Mouse (Mus musculus) lung, postnatal 10 days (tissue): Measurements from ENCODE around the gene Gria3.
A peak's percentile ranks its signal among the peaks of the same experiment; 100 is the strongest.

Source experiments
- DNase-seq: peaks from one replicate; pipeline ENCODE4 v3.0.0; 2021

The Gria3 gene

GRCm38 (mm10) chrX:41400058-41400904 lies at the start of gene Gria3:
Gene Gria3, plus strand, starts transcription at chrX:41400854.
- peak; percentile 2 for DNase-seq

GRCm38 (mm10) chrX:41387086-41387485 lies 13.6 kb upstream of the Gria3 start:
- DNase-seq = no peak

- DNase-seq = no peak
Observed at GRCm38 (mm10) chrX:41389079-41389478, 11.6 kb upstream of the Gria3 start.

GRCm38 (mm10) chrX:41398482-41398881 lies 2.2 kb upstream of the Gria3 start:
- no peak for DNase-seq

- DNase-seq = peak; percentile 10
Observed at GRCm38 (mm10) chrX:41401186-41401585, 532 bp downstream of the Gria3 start.

GRCm38 (mm10) chrX:41401590-41402240 lies 1.1 kb downstream of the Gria3 start:
- DNase-seq = peak; percentile 1

- DNase-seq = no peak
Observed at GRCm38 (mm10) chrX:41402656-41403055, 2.0 kb downstream of the Gria3 start.

- DNase-seq = no peak
Observed at GRCm38 (mm10) chrX:41406288-41406687, 5.6 kb downstream of the Gria3 start.

- DNase-seq = peak; percentile 3
Observed at GRCm38 (mm10) chrX:41409791-41410190, 9.1 kb downstream of the Gria3 start.

GRCm38 (mm10) chrX:41425651-41426050 lies 25.0 kb downstream of the Gria3 start:
- DNase-seq = no peak

- no peak for DNase-seq
Observed at GRCm38 (mm10) chrX:41428011-41428410, 27.4 kb downstream of the Gria3 start.

GRCm38 (mm10) chrX:41435541-41435940 lies 34.9 kb downstream of the Gria3 start:
- no peak for DNase-seq

GRCm38 (mm10) chrX:41438841-41439240 lies 38.2 kb downstream of the Gria3 start:
- no peak for DNase-seq

- DNase-seq = no peak
Observed at GRCm38 (mm10) chrX:41448876-41449275, 48.2 kb downstream of the Gria3 start.

GRCm38 (mm10) chrX:41477486-41477885 lies 76.8 kb downstream of the Gria3 start:
- no peak for DNase-seq

GRCm38 (mm10) chrX:41496528-41496927 lies 95.9 kb downstream of the Gria3 start:
- DNase-seq = peak; percentile 7

GRCm38 (mm10) chrX:41505371-41505770 lies 104.7 kb downstream of the Gria3 start:
- no peak for DNase-seq

GRCm38 (mm10) chrX:41507959-41508358 lies 107.3 kb downstream of the Gria3 start:
- no peak for DNase-seq

- no peak for DNase-seq
Observed at GRCm38 (mm10) chrX:41514982-41515381, 114.3 kb downstream of the Gria3 start.

- no peak for DNase-seq
Observed at GRCm38 (mm10) chrX:41532511-41532910, 131.9 kb downstream of the Gria3 start.

- no peak for DNase-seq
Observed at GRCm38 (mm10) chrX:41535886-41536285, 135.2 kb downstream of the Gria3 start.

GRCm38 (mm10) chrX:41562296-41563060 lies 161.8 kb downstream of the Gria3 start:
- DNase-seq = no peak

GRCm38 (mm10) chrX:41564898-41565297 lies 164.2 kb downstream of the Gria3 start:
- DNase-seq = no peak
